Mouse (Mus musculus): Measurements from ENCODE around the gene Krt7. TPM values are rescaled to one million over a fixed set of nuclear protein-coding genes. Genes with fewer than 3 reads are reported as not detected.

The Krt7 gene
- total and polyA plus RNA-seq, 2 experiments: 0.31 to 0.37 TPM

DNA sequence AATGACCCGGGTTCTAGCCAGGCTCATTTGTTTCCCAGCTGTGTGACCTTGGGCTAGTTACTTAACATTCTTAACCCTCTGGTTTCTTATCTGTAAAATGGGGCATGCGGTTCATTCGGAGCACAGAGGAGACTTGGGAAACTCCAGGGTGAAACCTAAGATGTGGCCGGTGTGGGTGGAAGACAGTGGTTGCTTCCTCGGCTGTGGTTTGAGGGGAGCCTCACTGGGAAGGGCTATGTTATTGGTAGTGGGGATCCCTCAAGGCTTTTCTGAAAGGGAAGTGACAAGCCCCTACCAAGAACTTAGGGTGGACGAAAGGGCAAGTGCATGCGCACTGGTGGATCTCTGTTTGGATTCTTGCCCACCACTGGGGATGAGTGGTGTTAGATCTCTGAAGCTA is 26.2 kb upstream of the Krt7 start:
- H3K36me3 ChIP-seq (ENCODE audit: control insufficient read depth, insufficient read depth, low read length): no peaks in the 10 kb centered on the region
- TF ChIP-seq POLR2A (IDR thresholded peaks at IDR 0.05; ENCODE audit: extremely low read depth, insufficient read depth, low read length) (no peak), CTCF (IDR thresholded peaks at IDR 0.05; ENCODE audit: low read depth, low read length) (no peak)
- no peak overlapping the region for H3K9ac ChIP-seq (ENCODE audit: low read depth, low read length)
- DNase-seq (ENCODE audit: extremely low read depth, low read depth, low spot score): no peak
- H3K79me2 ChIP-seq (ENCODE audit: control insufficient read depth, insufficient read depth, low read length): no peaks in the 10 kb centered on the region
- no peaks in the 10 kb centered on the region for H3K4me1 ChIP-seq (ENCODE audit: control insufficient read depth, insufficient read depth, low read length)
- no peak overlapping the region for H3K27ac ChIP-seq (replicated peaks; ENCODE audit: insufficient read depth, low read depth, low read length)
- no peaks in the 10 kb centered on the region for H3K27me3 ChIP-seq (ENCODE audit: control insufficient read depth, insufficient read depth, low read length)
- 76% methylated on average over 7 of the region's 7 CpGs for WGBS
- H3K4me3 ChIP-seq (ENCODE audit: insufficient read depth, low read depth, low read length): no peak overlapping the region

DNA sequence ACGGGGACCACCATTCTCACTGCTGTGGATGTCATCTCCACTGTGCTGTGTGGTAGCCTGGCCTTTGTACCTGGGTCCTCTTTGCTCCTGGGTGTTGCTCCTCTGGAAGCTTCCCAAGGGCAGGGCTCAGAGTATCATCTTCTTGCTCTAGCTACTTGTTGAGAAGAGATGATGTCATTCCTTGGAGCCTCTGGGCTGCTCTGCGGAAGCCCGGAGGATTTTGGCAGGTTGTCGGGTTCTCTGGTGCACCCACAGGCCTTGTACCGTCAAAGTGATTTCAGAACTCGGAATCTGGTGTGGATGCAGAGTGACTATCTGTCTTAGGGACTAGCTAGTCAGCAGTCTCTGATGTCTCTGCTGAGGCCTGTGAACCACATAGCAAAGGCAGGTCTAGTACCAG is 25.8 kb upstream of the Krt7 start:
- Histone ChIP-seq H3K79me2 (ENCODE audit: control insufficient read depth, insufficient read depth, low read length) (no peaks in the 10 kb centered on the region), H3K9ac (ENCODE audit: low read depth, low read length) (no peak overlapping the region), H3K4me3 (ENCODE audit: insufficient read depth, low read depth, low read length) (no peak overlapping the region), H3K36me3 (ENCODE audit: control insufficient read depth, insufficient read depth, low read length) (no peaks in the 10 kb centered on the region), H3K27me3 (ENCODE audit: control insufficient read depth, insufficient read depth, low read length) (no peaks in the 10 kb centered on the region), H3K4me1 (ENCODE audit: control insufficient read depth, insufficient read depth, low read length) (no peaks in the 10 kb centered on the region), H3K27ac (replicated peaks; ENCODE audit: insufficient read depth, low read depth, low read length) (no peak overlapping the region)
- TF ChIP-seq POLR2A (IDR thresholded peaks at IDR 0.05; ENCODE audit: extremely low read depth, insufficient read depth, low read length) (no peak), CTCF (IDR thresholded peaks at IDR 0.05; ENCODE audit: low read depth, low read length) (no peak)
- WGBS: 81% methylated on average over 6 of the region's 6 CpGs
- DNase-seq (ENCODE audit: extremely low read depth, low read depth, low spot score): no peak

DNA sequence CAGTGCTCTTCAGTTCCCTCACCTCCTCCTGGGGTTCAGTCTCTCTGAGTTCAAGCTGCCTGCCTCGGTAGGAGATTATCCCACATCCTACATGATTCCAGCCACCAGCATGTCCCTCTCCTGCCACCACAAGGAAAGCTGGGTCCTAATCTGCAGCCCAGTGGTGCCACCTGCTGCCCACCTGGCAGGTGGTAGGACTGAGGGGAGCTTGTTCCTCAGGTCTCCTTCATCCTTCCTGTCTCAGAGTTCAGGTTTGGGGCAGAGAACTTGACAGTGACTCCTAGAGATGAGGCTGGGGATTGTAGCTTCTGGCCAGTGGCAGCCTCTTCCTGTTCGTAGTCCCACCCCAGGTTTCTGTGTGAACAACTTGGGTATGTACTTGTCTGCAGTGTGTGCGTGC is 23.7 kb upstream of the Krt7 start:
- no peak for DNase-seq (ENCODE audit: extremely low read depth, low read depth, low spot score)
- Histone ChIP-seq H3K79me2 (ENCODE audit: control insufficient read depth, insufficient read depth, low read length) (no peaks in the 10 kb centered on the region), H3K4me1 (ENCODE audit: control insufficient read depth, insufficient read depth, low read length) (no peaks in the 10 kb centered on the region), H3K27me3 (ENCODE audit: control insufficient read depth, insufficient read depth, low read length) (no peaks in the 10 kb centered on the region), H3K36me3 (ENCODE audit: control insufficient read depth, insufficient read depth, low read length) (no peaks in the 10 kb centered on the region), H3K4me3 (ENCODE audit: insufficient read depth, low read depth, low read length) (no peak overlapping the region), H3K9ac (ENCODE audit: low read depth, low read length) (no peak overlapping the region), H3K27ac (replicated peaks; ENCODE audit: insufficient read depth, low read depth, low read length) (no peak overlapping the region)
- TF ChIP-seq CTCF (IDR thresholded peaks at IDR 0.05; ENCODE audit: low read depth, low read length) (peak; percentile 42), POLR2A (IDR thresholded peaks at IDR 0.05; ENCODE audit: extremely low read depth, insufficient read depth, low read length) (no peak)
- 55% methylated on average over 3 of the region's 3 CpGs for WGBS

DNA sequence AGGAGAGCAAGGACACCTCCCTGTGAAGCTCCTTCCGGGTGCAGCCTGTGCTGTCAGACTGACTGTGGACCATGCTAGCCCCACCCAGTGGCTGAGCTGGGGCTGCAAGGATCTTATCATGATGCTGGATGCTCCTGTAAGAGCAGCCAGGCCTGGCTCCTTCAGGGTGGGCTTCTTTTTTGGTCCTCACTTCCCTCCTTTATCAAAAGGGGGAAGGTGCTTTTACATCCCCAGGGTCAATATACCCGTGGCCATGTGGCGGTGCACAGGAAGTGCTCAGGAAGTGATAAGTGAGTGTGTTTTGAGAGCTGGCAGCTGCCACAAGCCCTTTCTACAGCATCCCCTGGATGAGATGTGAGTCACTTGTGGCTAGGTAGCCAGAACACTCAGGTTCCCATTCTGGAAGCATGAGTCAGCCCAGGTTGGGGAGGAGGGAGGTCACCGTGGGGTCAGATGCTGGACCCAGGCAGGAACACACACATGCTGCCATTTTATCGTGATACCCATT is 22.8 kb upstream of the Krt7 start:
- Histone ChIP-seq H3K36me3 (ENCODE audit: control insufficient read depth, insufficient read depth, low read length) (no peaks in the 10 kb centered on the region), H3K27ac (replicated peaks; ENCODE audit: insufficient read depth, low read depth, low read length) (no peak overlapping the region), H3K27me3 (ENCODE audit: control insufficient read depth, insufficient read depth, low read length) (no peaks in the 10 kb centered on the region), H3K9ac (ENCODE audit: low read depth, low read length) (no peak overlapping the region), H3K4me3 (ENCODE audit: insufficient read depth, low read depth, low read length) (no peak overlapping the region), H3K4me1 (ENCODE audit: control insufficient read depth, insufficient read depth, low read length) (no peaks in the 10 kb centered on the region), H3K79me2 (ENCODE audit: control insufficient read depth, insufficient read depth, low read length) (no peaks in the 10 kb centered on the region)
- no peak for DNase-seq (ENCODE audit: extremely low read depth, low read depth, low spot score)
- TF ChIP-seq CTCF (IDR thresholded peaks at IDR 0.05; ENCODE audit: low read depth, low read length) (peak; percentile 14; the same call in 1 of the 2 replicates), POLR2A (IDR thresholded peaks at IDR 0.05; ENCODE audit: extremely low read depth, insufficient read depth, low read length) (no peak)
- WGBS: 42% methylated on average over 5 of the region's 5 CpGs

DNA sequence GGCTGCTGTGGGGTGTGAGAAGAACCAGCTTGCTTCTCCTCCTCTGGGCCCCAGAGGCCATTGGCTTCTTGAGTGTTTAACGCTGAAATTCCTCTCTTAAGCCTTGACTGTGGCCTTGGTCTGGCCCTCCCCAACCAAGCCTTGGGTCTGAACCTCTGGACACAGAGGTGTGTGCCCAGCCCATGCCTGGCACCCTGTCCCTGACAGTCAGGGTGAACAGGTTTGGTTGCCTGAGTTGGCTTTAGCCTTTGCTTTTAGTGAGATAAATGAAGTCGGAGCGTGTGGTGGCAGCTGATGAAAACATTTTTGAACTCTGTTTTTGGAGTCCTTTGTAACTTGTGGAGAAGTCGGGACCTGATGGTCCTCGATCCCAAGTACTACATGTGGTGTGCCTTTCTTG is 20.6 kb upstream of the Krt7 start:
- H3K36me3 ChIP-seq (ENCODE audit: control insufficient read depth, insufficient read depth, low read length): no peaks in the 10 kb centered on the region
- no peaks in the 10 kb centered on the region for H3K79me2 ChIP-seq (ENCODE audit: control insufficient read depth, insufficient read depth, low read length)
- H3K9ac ChIP-seq (ENCODE audit: low read depth, low read length): no peak overlapping the region
- H3K4me1 ChIP-seq (ENCODE audit: control insufficient read depth, insufficient read depth, low read length): no peaks in the 10 kb centered on the region
- no peaks in the 10 kb centered on the region for H3K27me3 ChIP-seq (ENCODE audit: control insufficient read depth, insufficient read depth, low read length)
- TF ChIP-seq CTCF (IDR thresholded peaks at IDR 0.05; ENCODE audit: low read depth, low read length): no peak
- no peak for TF ChIP-seq POLR2A (IDR thresholded peaks at IDR 0.05; ENCODE audit: extremely low read depth, insufficient read depth, low read length)
- no peak overlapping the region for H3K4me3 ChIP-seq (ENCODE audit: insufficient read depth, low read depth, low read length)
- no peak for DNase-seq (ENCODE audit: extremely low read depth, low read depth, low spot score)
- WGBS: 89% methylated on average over 5 of the region's 5 CpGs
- H3K27ac ChIP-seq (replicated peaks; ENCODE audit: insufficient read depth, low read depth, low read length): no peak overlapping the region

DNA sequence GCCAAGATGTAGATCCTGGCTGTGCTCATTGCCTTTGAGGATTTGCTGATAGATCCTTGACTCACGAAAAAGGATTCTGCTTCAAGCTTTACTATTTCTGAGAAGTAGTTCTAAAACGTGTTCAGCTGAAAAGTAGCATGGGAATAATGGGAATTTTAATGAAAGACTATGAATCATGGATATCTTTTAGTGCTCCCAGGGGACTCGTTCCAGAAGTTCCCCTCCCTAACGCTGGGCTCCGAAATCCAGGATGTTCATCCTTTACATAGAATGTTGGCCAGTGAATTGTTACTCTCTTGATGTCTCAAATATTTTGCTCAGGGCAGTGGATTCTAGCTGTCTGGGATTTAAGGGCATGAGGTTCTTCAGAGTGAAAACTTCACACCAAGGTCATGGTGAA is 18.6 kb upstream of the Krt7 start:
- no peak overlapping the region for H3K9ac ChIP-seq (ENCODE audit: low read depth, low read length)
- H3K4me1 ChIP-seq (ENCODE audit: control insufficient read depth, insufficient read depth, low read length): no peaks in the 10 kb centered on the region
- H3K27ac ChIP-seq (replicated peaks; ENCODE audit: insufficient read depth, low read depth, low read length): no peak overlapping the region
- DNase-seq (ENCODE audit: extremely low read depth, low read depth, low spot score): no peak
- H3K79me2 ChIP-seq (ENCODE audit: control insufficient read depth, insufficient read depth, low read length): no peaks in the 10 kb centered on the region
- no peak overlapping the region for H3K4me3 ChIP-seq (ENCODE audit: insufficient read depth, low read depth, low read length)
- no peaks in the 10 kb centered on the region for H3K27me3 ChIP-seq (ENCODE audit: control insufficient read depth, insufficient read depth, low read length)
- TF ChIP-seq POLR2A (IDR thresholded peaks at IDR 0.05; ENCODE audit: extremely low read depth, insufficient read depth, low read length) (no peak), CTCF (IDR thresholded peaks at IDR 0.05; ENCODE audit: low read depth, low read length) (no peak)
- 84% methylated on average over 5 of the region's 5 CpGs for WGBS
- H3K36me3 ChIP-seq (ENCODE audit: control insufficient read depth, insufficient read depth, low read length): no peaks in the 10 kb centered on the region
